Mouse (Mus musculus): ENCODE measurements around the gene Lipn. TPM values are rescaled to one million over a fixed set of nuclear protein-coding genes. Genes with fewer than 3 reads are reported as not detected.

Lipn gene
- total RNA-seq, 2 experiments from 2014 or later: not detected

Small RNAs within 50 kb of the gene (microRNA-seq; reads per million reads assigned to microRNA genes)
- gene Gm23334: 0 reads per million in 2 experiments

Other genes starting within 250 kb of the Lipn start
- not detected for gene Lipf, start 106.2 kb upstream of the Lipn start, total RNA-seq (2021)
- gene Lipk, start 59.1 kb upstream of the Lipn start, total RNA-seq (2021): not detected
- under 1 TPM; 0.12 to 0.21 TPM for gene Lipm, start 33.6 kb downstream of the Lipn start, total RNA-seq (2021)
- gene Ankrd22, start 98.7 kb downstream of the Lipn start, total RNA-seq (2021): under 1 TPM; 0.26 to 0.27 TPM
- gene Stambpl1, start 124.9 kb downstream of the Lipn start, total RNA-seq (2021): 10 to 100 TPM; 20.6 to 22.2 TPM
- 10 to 100 TPM; 14.5 to 16.3 TPM for gene Acta2, start 188.2 kb downstream of the Lipn start, total RNA-seq (2021)
- gene Fas, start 223.3 kb downstream of the Lipn start, total RNA-seq (2021): 1 to 10 TPM in 1 of 2 experiments, under 1 TPM in 1; 0.61 to 2.0 TPM